Mouse (Mus musculus): ENCODE measurements around the gene Haghl. TPM values are rescaled to one million over a fixed set of nuclear protein-coding genes. Genes with fewer than 3 reads are reported as not detected.

Gene Haghl
- polyA plus RNA-seq, 1 experiment from 2014 or later, result 37.5 TPM

DNA sequence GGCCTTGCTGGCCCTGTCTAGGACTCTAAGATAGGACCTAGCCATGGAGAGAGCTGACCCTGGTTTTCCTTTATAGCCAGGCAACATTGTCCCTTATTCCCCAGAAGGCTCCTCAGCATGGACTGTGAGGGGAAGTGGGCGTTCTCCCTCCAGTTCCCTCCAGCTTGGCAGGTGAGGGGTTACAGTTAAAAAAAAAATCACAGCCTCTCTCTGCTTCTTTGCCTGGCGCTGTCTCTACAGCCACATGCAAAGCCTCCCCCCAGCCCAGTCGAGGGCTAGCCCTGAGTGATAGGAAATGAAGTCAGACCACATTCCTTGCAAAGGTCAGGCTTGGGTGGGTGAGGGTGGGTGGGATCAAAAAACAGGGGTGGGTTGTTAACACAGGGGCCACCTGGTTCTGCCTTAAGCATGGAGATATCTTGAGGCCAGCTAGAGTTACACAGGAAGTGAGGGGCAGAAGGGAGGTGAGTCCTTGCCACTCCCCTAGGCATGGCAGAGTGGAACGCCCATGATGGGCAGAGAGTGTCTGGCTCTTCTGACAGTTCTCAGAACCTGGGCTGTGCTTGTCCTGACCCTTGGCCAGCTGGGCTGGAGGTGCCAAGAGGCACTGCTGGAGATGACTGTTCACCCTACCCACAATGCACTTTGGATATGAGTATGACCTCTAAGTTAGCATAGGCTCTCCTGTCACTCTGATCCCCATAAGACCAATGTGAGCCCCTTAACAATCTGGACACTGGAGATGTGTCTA, 29.7 kb downstream of the Haghl start:
- DNase-seq (ENCODE audit: low spot score) (peak; percentile 39), ATAC-seq (ENCODE audit: low FRiP score, low TSS enrichment) (peak; percentile 46)
- Histone ChIP-seq H3K4me2 (replicated peaks; ENCODE audit: low read depth) (no peak overlapping the region), H3K9me3 (ENCODE audit: control insufficient read depth, low read length) (no peaks in the 10 kb centered on the region), H3K27me3 (ENCODE audit: control insufficient read depth, insufficient read depth, low read length) (no peaks in the 10 kb centered on the region), H3K4me1 (replicated peaks; ENCODE audit: control insufficient read depth, insufficient read depth) (no peaks in the 10 kb centered on the region), H3K36me3 (ENCODE audit: control insufficient read depth, insufficient read depth, low read length) (no peaks in the 10 kb centered on the region), H3K9ac (ENCODE audit: low read length) (no peak overlapping the region), H3K4me3 (ENCODE audit: low read depth, low read length) (no peak overlapping the region), H3K27ac (replicated peaks) (no peak overlapping the region)
- TF ChIP-seq CTCF (IDR thresholded peaks at IDR 0.05; ENCODE audit: low read depth) (no peak), EP300 (optimal IDR thresholded peaks at IDR 0.05) (no peak)
- 19% methylated on average over 4 of the region's 4 CpGs for WGBS

DNA sequence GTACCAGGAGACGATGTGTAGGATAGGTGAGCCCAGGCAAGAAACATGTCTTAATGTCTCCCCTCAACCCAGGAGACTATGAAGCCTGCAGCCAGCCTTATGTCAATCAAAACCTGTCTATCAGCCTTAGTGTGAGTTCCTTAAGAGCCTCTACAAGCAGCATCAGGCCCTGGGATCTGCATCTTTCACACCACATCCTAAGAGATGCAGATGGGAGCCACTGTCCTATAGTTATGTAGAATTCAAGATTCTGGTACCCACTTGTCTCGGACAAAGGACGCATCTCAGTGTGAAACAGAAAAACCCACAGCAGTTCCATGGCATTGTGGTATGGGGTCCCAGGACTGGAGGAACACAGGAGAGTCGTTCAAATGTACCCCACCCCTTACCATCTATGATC, 30.4 kb downstream of the Haghl start:
- DNase-seq (ENCODE audit: low spot score) (no peak), ATAC-seq (ENCODE audit: low FRiP score, low TSS enrichment) (no peak)
- Histone ChIP-seq H3K4me2 (replicated peaks; ENCODE audit: low read depth) (no peak overlapping the region), H3K9me3 (ENCODE audit: control insufficient read depth, low read length) (no peaks in the 10 kb centered on the region), H3K27me3 (ENCODE audit: control insufficient read depth, insufficient read depth, low read length) (no peaks in the 10 kb centered on the region), H3K4me3 (ENCODE audit: low read depth, low read length) (no peak overlapping the region), H3K4me1 (replicated peaks; ENCODE audit: control insufficient read depth, insufficient read depth) (no peaks in the 10 kb centered on the region), H3K9ac (ENCODE audit: low read length) (no peak overlapping the region), H3K36me3 (ENCODE audit: control insufficient read depth, insufficient read depth, low read length) (no peaks in the 10 kb centered on the region), H3K27ac (replicated peaks) (no peak overlapping the region)
- WGBS, result 72% methylated on average over 4 of the region's 4 CpGs
- no peak for TF ChIP-seq EP300 (optimal IDR thresholded peaks at IDR 0.05)
- TF ChIP-seq CTCF (IDR thresholded peaks at IDR 0.05; ENCODE audit: low read depth), result no peak

DNA sequence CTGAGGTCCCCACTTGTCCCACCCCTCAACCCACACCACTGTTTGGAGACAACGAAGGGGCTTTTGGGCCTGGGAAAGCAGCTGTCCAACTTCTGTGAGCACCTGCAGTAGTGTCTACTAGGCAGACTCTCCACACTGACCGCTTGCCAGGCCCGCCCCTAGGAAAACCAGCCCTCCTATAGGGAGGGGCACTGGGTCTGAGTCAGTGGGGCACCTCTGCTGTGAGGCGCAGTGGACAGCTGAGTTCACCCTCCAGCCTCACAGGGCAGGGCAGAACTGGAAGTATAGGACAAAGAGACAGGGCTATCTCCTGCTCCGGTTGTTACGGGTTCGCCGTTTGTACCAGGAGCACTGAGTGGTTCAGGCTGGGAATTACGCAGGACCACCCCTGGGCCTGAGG, 31.2 kb downstream of the Haghl start, which contains the start of gene Msln:
Gene Msln, minus strand, starts transcription at position 138 of the 400 bp plus-strand sequence.
- 65% methylated on average over 9 of the region's 9 CpGs for WGBS
- Histone ChIP-seq H3K4me1 (replicated peaks; ENCODE audit: control insufficient read depth, insufficient read depth) (no peaks in the 10 kb centered on the region), H3K9ac (ENCODE audit: low read length) (no peak within 1 kb of the TSS), H3K4me2 (replicated peaks; ENCODE audit: low read depth) (no peak within 1 kb of the TSS), H3K27ac (replicated peaks) (no peak within 1 kb of the TSS), H3K27me3 (ENCODE audit: control insufficient read depth, insufficient read depth, low read length) (no peaks in the 10 kb centered on the region), H3K36me3 (ENCODE audit: control insufficient read depth, insufficient read depth, low read length) (no peaks in the 10 kb centered on the region), H3K4me3 (ENCODE audit: low read depth, low read length) (no peak within 1 kb of the TSS), H3K9me3 (ENCODE audit: control insufficient read depth, low read length) (no peaks in the 10 kb centered on the region)
- ATAC-seq (ENCODE audit: low FRiP score, low TSS enrichment), result peak; percentile 75
- TF ChIP-seq EP300 (optimal IDR thresholded peaks at IDR 0.05) (no peak), CTCF (IDR thresholded peaks at IDR 0.05; ENCODE audit: low read depth) (no peak)
- DNase-seq (ENCODE audit: low spot score), result peak; percentile 61

DNA sequence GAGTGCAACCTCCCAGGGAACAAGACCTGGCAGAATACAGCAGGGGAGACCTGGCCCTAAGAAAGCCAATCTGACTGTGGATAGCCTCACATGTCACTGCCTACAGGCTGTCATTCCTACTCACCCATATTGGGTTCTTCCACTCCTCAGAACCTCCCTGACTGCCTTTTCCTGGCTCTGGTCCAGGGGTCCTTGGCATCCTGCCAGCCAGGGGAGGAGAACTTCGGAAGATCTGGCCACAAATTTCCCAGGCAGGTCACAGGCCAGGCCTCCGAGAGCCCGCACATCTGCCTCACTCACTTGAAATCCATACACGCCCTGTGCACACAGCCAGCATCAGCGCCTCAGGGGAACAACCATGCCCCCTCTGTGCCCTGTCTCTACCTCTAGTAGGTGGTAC, 34.0 kb downstream of the Haghl start:
- no peak overlapping the region for H3K4me3 ChIP-seq (ENCODE audit: low read depth, low read length)
- H3K36me3 ChIP-seq (ENCODE audit: control insufficient read depth, insufficient read depth, low read length), result no peaks in the 10 kb centered on the region
- ATAC-seq (ENCODE audit: low FRiP score, low TSS enrichment) (no peak), DNase-seq (ENCODE audit: low spot score) (peak; percentile 52)
- no peak overlapping the region for H3K4me2 ChIP-seq (replicated peaks; ENCODE audit: low read depth)
- H3K9ac ChIP-seq (ENCODE audit: low read length), result no peak overlapping the region
- no peaks in the 10 kb centered on the region for H3K27me3 ChIP-seq (ENCODE audit: control insufficient read depth, insufficient read depth, low read length)
- H3K4me1 ChIP-seq (replicated peaks; ENCODE audit: control insufficient read depth, insufficient read depth), result no peaks in the 10 kb centered on the region
- 19% methylated on average over 5 of the region's 5 CpGs for WGBS
- no peak overlapping the region for H3K27ac ChIP-seq (replicated peaks)
- H3K9me3 ChIP-seq (ENCODE audit: control insufficient read depth, low read length), result no peaks in the 10 kb centered on the region
- no peak for TF ChIP-seq EP300 (optimal IDR thresholded peaks at IDR 0.05)
- no peak for TF ChIP-seq CTCF (IDR thresholded peaks at IDR 0.05; ENCODE audit: low read depth)

DNA sequence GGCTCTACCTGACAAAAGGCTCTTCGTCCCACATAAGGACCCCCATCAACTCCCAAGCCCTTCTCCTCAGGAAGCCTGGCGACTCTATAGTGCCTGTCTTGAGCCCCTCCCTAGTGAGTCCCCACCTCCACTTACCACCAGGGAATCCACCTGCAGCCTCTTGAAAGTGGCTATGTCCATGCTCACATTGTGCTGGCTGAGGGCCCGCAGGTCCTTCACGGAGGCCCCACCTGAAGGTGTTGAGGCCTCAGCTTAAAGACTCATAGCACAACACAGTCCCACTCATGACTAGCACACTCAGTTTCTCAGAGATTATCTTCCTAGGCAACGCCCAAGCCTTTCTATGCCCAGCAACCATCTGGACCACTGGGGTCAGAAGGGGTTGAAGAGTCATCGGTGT, 36.2 kb downstream of the Haghl start:
- H3K27ac ChIP-seq (replicated peaks), result no peak overlapping the region
- H3K36me3 ChIP-seq (ENCODE audit: control insufficient read depth, insufficient read depth, low read length), result no peaks in the 10 kb centered on the region
- no peak overlapping the region for H3K9ac ChIP-seq (ENCODE audit: low read length)
- 79% methylated on average over 6 of the region's 6 CpGs for WGBS
- TF ChIP-seq CTCF (IDR thresholded peaks at IDR 0.05; ENCODE audit: low read depth), result no peak
- TF ChIP-seq EP300 (optimal IDR thresholded peaks at IDR 0.05), result no peak
- H3K4me1 ChIP-seq (replicated peaks; ENCODE audit: control insufficient read depth, insufficient read depth), result no peaks in the 10 kb centered on the region
- no peaks in the 10 kb centered on the region for H3K27me3 ChIP-seq (ENCODE audit: control insufficient read depth, insufficient read depth, low read length)
- H3K4me3 ChIP-seq (ENCODE audit: low read depth, low read length), result no peak overlapping the region
- ATAC-seq (ENCODE audit: low FRiP score, low TSS enrichment), result no peak
- H3K4me2 ChIP-seq (replicated peaks; ENCODE audit: low read depth), result no peak overlapping the region
- H3K9me3 ChIP-seq (ENCODE audit: control insufficient read depth, low read length), result no peaks in the 10 kb centered on the region
- no peak for DNase-seq (ENCODE audit: low spot score)

DNA sequence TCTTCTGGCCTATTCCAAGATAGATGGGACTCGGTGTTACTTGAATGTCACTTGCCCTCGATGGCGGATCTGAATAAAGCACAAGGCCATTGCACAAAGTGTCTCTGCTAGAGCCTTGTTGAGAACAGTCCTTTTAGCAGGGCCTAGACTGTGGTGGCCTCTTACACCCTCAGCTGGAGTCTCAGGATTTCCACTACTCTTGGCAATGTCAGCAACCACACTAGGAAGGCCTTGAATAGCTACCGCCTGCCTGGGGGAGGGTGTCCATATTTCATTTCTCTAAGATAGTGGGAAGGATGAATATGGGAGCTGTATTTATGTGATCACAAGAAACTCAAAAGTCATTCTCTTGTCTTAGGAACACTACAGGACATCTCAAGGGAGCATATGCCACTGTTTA, 37.2 kb downstream of the Haghl start:
- no peak for TF ChIP-seq CTCF (IDR thresholded peaks at IDR 0.05; ENCODE audit: low read depth)
- no peak for TF ChIP-seq EP300 (optimal IDR thresholded peaks at IDR 0.05)
- Histone ChIP-seq H3K4me2 (replicated peaks; ENCODE audit: low read depth) (no peak overlapping the region), H3K9me3 (ENCODE audit: control insufficient read depth, low read length) (no peaks in the 10 kb centered on the region), H3K27me3 (ENCODE audit: control insufficient read depth, insufficient read depth, low read length) (no peaks in the 10 kb centered on the region), H3K36me3 (ENCODE audit: control insufficient read depth, insufficient read depth, low read length) (no peaks in the 10 kb centered on the region), H3K4me1 (replicated peaks; ENCODE audit: control insufficient read depth, insufficient read depth) (no peaks in the 10 kb centered on the region), H3K27ac (replicated peaks) (no peak overlapping the region), H3K4me3 (ENCODE audit: low read depth, low read length) (no peak overlapping the region), H3K9ac (ENCODE audit: low read length) (no peak overlapping the region)
- ATAC-seq (ENCODE audit: low FRiP score, low TSS enrichment) (no peak), DNase-seq (ENCODE audit: low spot score) (no peak)
- 88% methylated on average over 4 of the region's 4 CpGs for WGBS
